Mouse (Mus musculus) monocyte, adult 2 months (primary cell): Measurements from ENCODE around the gene Cmya5.
"Not testable (repeated sequence)": the region's sequence is repeated elsewhere in the genome, so short reads cannot be mapped to it uniquely, and the experiment has no call there.

Experiments used
- DNase-seq, 2 experiments: peaks; one replicate each; pipeline ENCODE4 v3.0.0; 2022; ENCODE audit warnings: low spot score in 2 of 2, low read depth in 1 of 2

Gene Cmya5

DNA sequence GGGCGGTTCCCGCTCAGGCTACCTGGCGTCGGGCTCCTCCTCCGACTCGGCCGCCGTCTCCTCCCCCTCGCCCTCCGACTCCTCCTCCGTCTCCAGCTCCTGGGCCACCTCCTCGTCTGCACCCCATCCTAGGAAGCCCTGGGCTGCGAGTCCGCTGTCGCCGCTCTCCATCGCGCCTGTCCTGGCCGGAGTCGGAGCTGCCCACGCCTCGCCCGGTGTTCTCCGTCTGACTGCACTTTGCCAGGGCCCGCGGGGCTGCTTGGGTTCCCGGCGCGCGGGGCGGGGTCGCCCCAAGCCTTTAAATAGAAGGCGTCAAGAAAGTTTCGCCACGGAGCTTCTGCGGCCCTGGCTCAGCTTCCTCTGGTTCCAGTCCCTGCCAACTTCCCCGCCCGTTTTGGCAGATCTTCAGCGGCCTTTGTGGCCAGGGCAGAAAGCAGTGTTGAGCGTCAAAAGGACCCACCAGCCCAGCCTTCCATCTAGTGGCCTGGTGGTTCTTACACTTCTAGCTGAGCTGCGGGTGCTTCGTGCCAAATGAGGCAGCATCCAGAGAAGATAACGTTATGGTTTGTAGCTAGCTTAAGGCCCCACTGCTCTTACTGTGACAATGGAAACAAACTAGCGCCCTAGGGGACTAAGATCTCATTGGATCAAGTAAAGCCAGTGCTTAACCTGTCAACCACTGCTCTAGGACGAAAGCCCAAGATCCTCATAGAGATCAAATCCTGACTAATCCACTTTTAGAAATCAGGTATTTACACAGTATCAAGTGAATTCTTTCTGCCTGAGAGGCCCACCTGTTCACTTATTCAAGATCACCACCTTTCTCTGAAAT, at the start of gene Cmya5:
Gene Cmya5, minus strand, starts transcription at position 389 of the 832 bp plus-strand sequence.
- DNase-seq, result peak; percentile 8 to 30

DNA sequence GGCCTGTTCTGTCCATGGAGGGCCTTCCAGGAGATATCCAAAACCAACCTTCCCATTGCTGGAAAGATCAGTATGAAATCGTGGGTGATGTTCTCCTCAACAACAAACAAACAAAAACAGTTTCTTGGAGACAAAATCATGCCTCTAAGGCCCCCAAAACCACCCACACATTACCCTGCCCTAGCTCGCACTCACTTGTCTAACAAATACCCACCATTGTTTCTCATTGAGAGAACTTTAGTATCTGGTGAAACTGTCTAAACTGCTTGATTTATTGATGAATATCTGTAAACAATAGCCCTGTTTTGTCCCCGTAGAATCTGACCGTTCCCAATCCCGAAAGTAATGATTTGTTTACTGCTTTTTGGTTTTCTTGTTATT, 48.1 kb upstream of the Cmya5 start:
- DNase-seq, result no peak

DNA sequence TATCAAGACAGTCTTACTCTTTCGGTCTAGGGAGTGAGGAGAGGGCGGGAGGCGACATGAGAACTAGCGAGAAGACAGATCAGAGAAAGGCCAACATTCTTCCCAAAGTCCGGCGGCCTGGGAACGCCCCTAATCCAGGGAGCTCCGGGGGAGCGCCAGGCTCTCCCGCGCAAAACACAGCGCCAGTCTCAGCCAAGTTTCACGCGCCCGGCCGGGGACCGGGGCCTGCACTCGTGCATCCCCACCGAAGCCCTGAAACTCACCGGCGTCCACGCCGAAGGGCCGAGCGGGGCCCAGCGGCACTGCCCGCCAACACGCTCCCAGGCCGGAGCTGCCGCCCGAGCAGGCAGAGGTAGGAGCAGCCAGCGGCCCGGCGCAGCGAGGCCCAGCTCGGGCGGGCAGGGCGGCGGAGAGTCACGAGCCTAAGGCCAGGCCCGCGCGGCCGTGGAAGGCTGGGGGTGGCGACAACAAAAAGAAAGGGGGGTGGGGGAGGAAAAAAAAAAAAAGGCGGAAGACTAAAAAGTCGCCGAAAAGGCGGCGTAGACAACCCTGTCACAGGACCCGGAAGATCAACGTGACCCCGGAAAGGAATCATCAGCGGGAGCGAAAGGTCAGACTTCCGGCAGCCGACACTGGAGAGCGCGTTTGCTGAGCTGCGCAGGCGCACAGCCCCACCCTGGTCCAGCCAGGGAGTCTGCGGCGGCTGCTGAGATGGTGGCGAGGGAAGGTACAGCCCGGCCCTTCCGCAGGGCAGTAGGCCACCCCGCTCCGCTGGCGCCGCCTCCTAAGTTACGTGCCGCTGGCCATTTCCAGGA, 47.5 kb upstream of the Cmya5 start, which contains the start of gene Tent2:
Gene Tent2, minus strand, starts transcription at position 555 of the 815 bp plus-strand sequence.
- DNase-seq, result peak; percentile 85 to 86

DNA sequence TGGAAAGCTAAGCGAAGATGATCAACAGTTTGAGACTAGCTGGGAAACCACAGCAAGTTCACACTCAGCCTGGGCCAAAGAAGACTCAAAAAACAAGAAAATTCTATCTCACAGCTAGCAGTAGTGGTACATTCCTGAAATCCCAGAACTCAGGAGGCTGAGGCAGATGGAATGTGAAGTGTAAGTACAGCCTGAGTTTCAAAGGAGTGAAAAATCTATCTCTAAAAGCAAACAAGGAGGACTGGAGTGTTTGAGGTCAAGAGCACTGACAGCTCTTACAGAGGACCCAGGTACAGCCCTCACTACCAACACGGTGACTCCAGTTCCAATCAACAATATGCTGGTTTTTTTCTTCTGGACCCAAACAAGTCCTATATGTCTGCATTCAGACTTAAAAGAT, 44.9 kb upstream of the Cmya5 start:
- DNase-seq, result no peak

DNA sequence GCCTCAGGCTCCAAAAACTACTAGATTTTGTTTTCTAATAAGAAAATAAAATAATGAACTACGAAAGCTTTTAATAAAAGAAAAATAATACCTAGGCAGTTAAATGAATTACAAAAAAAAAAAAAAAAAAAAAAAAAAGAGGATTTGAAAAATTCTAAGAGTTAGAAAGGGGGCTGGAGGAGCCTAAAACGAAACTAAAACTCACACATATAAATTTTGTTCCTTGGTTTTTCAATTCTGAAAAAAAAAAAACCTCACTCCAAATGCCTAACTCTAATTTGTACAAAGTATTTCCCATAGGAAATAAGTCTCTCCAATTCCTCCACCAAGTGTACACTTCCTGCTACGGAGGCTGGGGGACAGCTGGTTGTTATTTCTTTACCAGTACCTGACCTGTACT, 44.2 kb upstream of the Cmya5 start:
- DNase-seq, result no peak

DNA sequence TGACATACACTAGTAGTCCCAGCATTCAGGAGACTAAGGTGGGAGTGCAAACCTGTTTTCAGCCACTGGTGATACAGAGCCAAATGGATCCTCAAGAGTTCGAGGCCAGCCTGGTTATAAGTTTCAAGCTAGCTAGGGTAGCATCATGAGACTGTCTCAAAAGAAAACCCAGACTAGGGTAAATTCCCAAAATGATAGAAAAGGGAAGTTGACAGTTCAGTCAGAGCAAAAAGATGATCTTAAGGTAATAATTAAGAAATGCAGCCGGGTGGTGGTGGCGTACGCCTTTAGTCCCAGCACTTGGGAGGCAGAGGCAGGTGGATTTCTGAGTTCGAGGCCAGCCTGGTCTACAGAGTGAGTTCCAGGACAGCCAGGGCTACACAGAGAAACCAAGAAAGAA, 43.3 kb upstream of the Cmya5 start:
- not testable (repeated sequence) for DNase-seq

DNA sequence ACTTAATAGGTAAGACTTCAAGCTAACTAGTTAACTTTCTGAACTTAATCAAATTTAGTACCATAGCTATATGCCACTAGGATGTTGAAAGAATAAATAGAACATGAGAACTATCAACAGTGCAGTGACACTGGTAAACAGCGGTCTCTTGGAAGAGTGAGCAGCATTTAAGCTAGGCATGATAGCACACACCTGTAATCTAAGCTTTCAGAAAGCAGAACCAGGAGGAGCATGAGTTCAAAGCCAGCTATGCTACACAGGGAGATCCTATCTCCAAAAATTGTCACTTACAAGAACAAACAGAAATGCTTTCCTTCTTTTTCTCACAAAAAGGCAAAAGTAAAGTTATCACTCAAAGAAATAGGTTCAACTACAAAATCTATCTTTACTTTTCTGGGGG, 35.8 kb upstream of the Cmya5 start:
- DNase-seq, result no peak

DNA sequence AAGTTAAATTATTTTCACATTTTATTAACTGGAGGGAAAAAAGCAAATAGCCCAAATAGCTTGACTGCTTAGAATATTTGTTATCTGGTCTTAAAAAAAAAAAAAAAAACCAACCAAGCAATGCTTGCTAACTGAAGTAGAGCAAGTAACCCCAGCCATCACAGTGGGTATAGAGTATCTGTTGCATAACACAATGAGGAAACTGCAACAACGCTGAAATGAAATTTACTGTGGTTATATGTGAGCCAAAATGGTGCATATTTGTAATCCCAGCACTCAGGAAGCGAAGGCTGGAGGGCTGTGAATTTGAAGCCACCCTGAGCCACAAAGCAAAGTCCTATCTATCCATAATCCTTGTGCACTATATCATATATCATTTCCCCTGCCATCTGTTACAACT, 35.0 kb upstream of the Cmya5 start:
- no peak for DNase-seq

DNA sequence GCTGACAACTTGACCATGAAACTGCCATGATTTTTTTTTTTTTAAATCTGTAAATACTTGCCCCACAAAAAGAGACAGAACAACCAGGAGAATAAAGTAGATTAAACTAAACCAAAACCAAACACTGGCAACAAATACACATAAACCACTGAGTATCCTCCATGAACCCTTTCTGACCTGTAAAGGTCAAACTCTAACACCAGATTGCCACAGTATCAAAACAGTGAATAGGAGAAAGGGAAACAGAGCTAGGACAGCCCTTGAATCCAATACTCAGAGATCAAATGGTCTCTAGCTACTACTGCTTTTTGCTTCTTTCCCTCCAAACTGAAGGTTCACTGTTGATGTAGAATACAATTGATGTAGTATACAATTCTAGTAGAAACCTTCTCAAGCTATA, 33.0 kb upstream of the Cmya5 start:
- no peak for DNase-seq

DNA sequence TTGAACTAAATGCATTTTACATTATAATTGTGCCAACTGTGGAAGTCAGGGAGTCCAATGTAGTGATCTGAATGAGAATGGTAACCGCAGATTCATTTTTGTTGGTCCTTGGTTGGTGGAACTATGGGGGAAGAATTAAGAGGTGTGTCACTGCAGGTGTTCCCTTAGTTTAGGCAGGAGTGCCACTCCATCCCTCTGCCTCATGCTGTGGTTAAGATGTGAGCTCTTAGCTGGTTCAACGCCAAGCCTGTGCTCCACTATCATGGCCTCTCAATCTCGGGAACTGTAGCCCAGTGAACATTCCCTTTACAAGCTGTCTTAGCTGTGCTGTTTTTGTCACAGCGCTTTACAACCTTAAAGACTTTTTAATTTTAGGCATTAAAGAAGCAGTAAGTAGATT, 18.8 kb upstream of the Cmya5 start:
- no peak for DNase-seq

DNA sequence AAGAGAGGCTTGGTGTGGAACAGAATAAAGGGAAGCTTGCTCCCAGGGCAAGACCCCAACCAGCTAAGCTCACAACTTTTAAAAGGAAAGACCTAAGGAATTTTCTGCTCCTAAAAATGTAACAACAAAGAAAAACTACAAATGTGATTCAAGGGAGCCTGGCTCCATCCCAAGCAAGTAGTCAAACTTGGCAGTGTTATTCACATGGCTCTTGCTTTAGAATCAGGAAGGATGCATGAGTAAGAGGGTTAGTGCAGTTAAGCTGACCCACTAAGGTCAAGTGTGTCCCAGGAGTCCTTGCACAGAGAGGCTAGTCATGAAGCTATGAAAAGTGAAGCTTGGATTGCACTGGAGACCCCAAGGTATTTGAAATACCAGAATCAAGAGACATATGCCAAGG, 17.9 kb upstream of the Cmya5 start:
- no peak for DNase-seq

DNA sequence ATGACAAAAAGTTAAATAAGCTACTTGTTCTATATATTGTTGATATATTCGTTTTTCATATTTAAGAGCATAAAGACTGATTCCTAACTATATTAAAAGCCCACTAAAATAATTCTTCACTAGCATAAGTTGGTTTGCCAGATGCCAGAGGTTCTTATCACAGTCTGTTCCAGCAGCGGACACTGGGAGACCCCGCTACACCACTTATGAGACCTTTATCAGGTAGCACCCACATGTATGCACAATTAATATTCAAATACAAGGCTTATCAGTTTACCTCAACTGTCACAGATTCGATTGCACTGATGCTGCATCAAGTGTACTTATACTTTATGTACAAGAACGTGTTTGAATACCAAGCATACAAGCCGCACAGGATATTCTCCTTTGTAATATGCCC, 13.7 kb upstream of the Cmya5 start:
- no peak for DNase-seq

DNA sequence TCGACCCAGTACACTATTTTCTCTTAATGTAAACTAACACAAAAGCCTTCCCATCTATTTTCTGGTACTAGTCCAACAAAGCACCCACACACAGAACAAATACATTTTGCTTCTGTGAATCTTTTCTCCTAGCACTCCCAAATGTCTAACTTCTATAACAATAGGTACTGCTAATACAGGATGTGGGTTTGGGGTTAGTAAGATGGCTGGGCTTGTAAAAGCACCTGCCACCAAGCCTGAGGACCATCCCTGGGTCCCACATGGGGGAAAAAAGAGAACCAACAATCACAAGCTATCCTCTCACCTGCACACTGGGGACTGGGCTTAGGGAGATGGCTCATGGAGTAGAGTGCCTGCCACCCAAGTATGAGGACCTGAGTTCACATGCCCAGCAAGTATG, 8.8 kb upstream of the Cmya5 start:
- no peak for DNase-seq

DNA sequence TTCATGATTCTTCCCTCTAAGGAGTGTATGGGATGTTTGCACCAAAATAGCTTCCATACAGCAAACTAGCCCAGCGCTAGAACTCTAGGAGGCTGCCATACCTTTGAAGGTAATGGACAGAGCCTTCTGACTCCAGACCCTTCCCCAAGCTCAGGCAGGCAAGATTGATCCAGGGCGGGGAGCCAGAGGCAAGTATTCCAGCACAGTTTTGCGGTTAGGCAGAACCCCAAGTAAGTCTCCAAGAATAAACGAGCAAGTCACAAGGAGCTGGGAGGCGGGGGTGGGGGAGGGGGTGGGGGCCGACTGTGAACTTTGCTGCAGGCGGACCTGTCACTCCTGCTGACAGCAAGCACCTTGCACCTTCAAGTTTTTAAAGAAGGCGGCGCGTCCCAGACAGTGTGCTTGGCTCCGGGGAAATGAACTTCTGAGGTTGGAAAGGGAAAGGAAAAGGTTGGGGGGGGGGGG, 673 bp downstream of the Cmya5 start:
- no peak for DNase-seq

DNA sequence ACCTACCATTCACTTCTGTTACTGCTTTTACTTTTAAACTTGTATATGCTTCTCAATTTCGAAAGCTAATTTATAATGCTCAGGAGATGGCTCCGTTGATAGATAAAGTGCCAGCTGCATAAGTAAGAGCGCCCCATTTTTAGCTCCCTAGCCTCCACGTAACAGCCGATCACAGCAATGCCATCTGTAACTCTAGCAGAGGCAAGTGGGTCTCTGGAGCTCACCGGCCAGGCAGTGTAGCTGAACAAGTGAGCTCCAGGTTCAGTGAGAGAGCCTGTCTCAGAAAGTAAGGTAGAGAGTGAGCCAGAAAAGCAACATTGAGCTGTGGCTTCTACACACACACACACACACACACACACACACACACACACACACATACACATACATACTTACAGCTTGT, 3.3 kb downstream of the Cmya5 start:
- no peak for DNase-seq

DNA sequence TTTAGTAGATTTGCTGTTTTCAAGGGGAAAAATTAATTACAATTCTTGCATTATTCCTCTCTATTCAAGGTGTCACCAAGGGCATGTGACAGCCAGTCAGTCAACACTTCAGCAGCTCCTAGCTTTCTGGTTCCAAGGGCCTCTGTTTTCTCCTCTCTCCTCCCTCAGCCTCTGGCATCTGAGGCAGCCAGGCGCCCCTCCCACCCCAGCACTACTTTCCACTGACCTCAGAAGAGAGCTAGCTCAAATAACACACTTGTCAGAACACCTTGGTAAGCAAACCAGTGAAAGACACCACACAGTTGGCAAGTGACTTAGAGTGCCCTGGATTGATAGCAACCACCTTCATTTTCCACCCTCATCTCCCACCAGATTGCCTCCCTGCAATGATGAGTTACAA, 6.5 kb downstream of the Cmya5 start:
- no peak for DNase-seq

DNA sequence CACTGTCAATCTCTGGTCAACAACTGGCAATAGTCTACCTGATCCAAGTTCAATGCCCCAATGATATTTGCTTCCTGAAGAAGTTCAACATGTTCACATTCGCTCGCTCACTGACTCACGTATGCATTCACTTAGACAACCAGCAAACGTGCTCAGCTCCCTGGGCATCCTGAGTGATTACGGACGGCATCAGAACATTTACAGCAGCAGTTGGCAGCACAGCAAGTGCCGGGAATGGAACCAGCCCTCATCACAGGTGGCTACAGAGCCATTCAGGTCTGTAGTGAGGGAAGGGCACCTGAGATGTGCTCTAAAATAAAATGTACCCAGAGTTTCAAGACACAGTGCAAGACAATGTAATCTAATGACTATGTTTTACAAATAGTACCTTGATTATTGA, 7.4 kb downstream of the Cmya5 start:
- DNase-seq, result no peak

DNA sequence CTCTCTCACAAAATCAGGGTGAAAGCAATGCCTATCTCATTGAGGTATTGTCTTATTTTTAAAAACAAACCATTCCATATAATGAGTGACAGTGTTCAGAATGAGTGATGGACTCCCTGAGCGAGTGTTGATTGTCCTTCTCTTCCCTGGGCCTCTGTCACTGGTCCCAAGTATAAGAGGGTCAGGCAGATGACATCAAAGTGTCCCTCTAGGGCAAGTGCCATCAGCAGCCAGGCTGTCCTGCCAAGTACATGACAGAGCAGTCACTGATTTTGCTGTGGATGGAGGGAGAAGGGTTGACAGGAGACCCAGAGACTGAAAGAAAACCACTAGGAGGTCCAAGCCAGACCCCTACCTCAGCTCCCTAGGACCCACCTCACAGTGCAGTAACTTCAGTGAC, 8.3 kb downstream of the Cmya5 start:
- no peak for DNase-seq

DNA sequence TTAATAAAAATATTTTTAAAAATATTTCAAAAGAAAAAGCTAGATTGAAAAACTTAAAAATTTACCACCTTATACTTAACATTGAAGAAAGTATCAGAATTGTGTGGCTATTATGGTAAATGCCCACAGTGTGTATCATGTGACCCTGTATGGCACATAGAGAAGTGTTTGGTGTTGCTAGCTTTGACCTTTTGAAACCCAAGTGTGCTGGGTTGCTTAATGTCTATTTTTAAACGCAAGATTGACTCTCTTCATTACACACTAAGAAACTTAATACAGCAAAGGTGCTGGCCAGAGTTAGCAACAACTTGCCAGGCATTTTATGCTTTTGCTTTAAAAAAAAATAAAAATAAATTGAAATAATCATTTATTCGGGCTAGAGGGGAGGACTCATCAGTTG, 9.0 kb downstream of the Cmya5 start:
- no peak for DNase-seq

DNA sequence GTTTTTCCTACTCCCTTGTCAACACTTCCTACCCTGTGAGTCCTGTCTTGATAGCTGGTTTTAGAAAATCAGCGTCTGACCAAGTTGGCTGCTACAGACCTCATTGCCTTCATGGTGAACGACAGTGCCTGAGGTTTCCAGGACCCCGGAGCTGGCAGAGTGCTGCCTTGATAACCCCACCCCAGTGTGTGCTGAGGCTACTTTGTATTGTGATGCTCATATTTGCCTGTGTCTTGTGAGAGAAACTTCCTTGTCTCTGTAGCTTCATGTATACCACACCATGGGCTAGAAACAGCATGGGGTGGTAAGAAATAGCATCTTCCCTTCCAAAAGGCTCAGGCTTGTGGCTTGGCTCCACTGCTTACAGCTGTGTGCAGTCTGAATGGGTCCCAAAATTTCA, 13.8 kb downstream of the Cmya5 start:
- no peak for DNase-seq

DNA sequence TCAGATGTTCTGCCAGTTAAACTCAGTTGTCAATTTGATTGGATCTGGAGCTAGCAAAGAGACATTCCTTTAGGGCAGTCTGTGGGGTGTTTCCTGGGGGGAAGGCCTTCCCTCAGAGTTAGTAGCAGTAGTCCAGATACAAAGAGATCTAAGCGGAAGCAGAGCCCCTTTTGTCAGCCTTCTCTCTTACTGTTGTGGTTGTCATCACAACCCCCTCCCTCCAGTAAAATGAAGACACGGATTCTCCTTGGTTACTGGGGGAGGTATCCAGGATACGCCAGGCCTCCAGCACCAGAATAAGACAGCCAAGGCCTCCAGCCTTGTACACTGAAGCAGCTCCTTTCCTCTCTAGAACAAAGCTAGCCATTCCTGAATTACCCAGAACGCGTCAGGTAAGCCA, 15.6 kb downstream of the Cmya5 start:
- no peak for DNase-seq

DNA sequence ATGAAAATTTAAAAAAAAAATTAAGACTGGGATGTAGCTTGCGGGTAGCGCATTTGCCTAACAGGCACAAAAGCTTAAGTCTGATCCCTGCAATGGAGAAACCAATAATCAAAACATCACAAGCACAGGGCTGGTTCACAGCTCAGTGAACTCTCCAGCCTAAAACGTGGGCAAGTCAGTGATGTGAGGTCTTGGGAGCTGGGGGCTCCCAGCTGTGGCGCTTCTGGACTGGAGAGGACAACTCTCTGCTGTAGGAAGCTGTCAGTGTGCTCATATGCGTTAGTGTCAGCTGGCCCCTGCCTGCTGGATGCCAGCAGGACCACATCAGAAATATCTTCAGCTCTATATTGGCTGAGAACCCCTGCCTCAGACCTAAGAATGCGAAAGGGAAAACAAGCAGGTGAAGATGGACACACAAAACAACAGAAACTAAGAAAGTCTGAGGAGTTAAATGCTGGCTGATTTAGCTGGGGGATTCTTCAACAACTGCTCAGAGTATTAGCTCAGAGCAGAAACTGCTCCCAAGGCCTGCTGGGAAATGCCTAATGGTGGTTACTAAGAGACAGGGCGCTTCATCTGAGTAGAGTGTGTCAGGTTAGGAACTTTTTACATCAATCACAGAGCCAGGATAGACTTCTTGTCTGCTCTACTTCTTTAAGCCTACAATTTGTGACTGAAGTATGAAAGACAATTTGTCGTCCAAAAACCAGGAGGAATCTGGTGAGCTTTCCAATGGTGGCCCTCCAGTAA, 16.2 kb downstream of the Cmya5 start:
- no peak for DNase-seq
